Mouse (Mus musculus): ENCODE measurements around the gene Rbks. TPM values are rescaled to one million over a fixed set of nuclear protein-coding genes. Genes with fewer than 3 reads are reported as not detected.
A peak's percentile ranks its signal among the peaks of the same experiment; 100 is the strongest.

Gene Rbks
- total RNA-seq (2015) (52.2 and 60.9 TPM in 2 replicates), total RNA-seq (2017) (31.0 and 37.4 TPM in 2 replicates)

DNA sequence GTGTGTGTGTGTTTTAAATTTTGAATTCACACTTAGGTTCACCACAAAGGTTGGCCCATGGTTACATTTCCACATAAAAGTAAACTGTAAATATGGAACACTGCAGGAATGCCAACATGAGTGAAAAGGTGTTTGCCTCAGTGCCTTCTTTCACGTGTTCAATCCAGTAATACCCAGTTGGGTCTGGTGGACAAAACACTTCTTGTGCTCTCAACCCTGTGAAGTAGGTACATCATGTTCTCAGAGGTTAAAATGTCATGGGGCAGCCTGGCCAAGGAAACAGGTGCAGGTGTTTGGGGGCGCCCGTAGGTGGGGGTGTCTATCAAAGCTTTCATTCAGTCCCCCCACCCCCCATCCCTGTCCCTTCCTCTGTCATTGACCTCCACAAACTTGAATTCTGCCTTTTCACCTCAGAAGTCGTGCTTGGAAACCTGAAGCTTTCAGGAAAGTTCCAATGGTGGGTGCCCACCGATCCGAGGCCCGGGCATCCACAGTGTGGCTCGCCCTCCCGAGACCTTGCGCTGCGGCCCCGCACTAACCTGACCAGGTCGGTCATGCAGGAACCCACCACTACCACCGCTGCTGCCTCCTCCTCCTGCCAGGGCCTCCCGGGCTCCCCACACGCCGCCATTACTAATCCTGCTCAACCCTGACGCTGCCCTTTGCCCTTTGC is at the start of gene Rbks:
TSS of gene Rbks (minus strand) at position 657 of the 673 bp plus-strand sequence.
- peak; percentile 77; the same call in 1 of the 2 replicates for ATAC-seq (ENCODE audit: poor library complexity, severe bottlenecking)

DNA sequence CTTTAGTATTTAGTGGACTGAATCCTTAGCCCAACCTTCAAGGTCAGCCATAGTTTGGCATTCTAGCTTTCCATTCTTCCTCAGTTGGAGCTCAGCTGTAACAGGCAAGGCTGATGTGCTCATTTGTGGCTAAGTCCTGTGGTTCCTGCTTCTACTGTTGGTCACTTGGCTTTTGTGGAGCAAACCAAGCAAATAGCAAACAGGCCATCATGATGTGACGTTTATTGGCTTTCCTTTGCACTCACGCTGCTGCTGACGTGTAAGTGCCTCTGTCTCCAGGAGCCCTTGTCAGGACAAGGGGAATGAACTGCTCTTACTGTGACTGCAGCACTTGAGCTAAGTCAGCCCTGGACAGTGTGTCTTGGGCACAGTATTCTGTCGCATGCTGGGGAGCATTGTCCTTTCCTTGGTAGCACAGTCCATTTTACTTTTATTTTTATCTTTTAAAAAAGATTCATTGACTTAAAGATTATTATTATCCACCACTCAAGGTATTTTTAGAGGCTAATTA is 45.1 kb upstream of the Rbks start:
- ATAC-seq (ENCODE audit: poor library complexity, severe bottlenecking), result no peak

DNA sequence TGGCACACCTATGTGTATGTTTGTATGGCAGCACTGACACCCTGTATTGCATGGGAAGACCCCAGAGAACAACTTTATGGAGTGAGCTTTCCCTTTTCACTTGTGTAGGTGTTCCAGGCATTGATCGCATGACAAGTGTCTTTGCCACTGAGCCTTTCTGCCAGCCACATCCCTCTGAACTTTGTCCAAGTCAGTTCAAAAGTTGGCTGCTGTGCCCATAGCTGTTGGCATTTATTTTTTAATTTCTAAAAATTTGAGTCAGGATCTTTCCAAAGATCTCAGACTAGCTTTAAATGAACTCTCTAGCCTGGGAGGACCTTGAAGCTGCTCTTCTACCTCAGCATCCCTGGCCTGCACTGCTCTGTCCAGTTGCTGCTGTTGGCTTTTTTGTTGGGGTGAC is 44.5 kb upstream of the Rbks start:
- no peak for ATAC-seq (ENCODE audit: poor library complexity, severe bottlenecking)

DNA sequence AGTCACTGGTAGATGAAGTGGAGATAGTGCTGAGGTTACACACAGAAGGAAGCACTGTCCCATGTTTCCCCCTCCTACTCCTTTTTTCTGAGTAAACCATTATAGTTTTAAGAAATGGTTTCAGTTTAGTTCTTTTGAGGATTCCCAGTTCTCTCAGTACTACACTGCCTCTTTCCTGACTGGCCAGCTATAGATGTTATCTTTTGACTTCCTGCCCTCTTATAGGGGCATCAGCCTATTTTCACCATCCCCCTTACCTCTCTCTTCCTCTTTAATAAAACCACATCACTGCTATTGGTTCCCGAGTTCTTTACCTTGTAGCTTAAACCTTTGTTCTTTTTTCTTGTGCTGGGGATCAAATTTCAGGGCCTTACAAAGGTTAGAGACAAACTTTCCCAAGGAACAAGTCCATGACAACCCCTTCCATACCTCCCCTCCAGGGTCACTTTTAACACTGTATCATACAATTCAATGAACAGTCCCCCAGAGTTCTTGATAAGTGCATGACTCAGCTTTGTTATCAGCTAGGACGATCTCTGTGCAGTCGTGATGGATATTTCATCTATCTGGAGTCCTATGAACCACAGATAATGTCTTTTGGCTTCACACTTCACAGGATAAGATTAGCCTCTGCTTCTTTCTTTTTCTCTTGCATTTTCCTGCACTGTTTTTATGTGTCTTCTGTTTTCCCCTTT is 35.4 kb upstream of the Rbks start:
- ATAC-seq (ENCODE audit: poor library complexity, severe bottlenecking), result no peak

DNA sequence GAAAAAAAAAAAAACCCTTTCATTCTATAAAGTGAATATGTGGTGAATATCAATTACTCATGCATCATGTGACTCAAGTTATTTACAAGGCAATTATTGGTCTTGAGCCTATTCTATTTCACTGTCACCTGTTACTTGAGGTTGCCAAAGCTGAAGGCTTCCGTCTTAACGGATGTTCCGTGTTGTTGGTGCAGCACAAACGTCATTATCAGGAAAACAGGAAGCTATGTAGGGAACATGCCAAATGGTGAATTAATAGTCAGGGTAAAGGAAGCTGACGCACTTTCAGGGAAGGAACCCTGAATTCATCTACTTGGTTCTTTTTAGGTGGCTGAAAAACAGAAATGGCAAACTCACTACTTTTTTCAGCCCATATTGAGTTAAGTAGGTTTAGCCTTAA is 30.0 kb upstream of the Rbks start:
- ATAC-seq (ENCODE audit: poor library complexity, severe bottlenecking), result peak; percentile 94

DNA sequence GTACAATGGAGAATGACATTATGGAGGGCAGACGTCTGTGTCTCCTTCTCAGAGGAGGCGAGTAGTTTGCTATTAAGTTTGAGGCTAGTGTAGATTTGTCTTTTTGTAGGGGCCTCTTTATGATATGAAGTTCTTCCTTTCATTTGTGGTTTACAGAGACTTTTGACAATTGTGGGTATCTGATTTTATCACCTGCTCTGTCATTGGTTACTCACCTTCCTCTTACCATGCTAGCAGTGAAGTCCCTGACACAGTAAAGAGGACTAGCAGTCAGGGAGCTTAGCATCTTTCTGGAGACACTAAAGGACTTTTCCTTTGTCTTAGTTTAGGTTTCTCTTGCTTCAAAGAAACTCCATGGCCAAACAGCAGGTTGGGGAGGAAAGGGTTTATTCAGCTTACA is 28.5 kb upstream of the Rbks start:
- ATAC-seq (ENCODE audit: poor library complexity, severe bottlenecking), result peak; percentile 51; the same call in 1 of the 2 replicates

DNA sequence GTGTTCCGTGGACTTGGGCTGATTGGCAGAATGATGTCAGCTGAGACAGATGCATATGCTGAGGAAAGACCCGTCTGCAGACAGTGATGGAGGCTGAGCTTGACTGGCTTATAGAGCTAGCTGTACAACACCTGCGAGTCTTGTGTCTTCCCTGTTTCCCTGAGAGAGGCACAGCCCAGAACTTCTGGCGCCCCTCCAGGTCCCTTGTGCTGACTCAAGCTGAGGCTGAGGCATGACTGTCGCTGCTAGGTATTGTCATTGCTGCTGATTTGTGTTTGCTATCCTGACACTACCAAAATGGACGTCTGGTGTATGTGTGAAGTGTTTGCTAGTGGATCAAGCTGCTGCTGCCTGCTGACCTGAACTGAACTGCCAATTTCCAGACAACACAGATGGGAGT is 27.1 kb upstream of the Rbks start:
- ATAC-seq (ENCODE audit: poor library complexity, severe bottlenecking), result no peak

DNA sequence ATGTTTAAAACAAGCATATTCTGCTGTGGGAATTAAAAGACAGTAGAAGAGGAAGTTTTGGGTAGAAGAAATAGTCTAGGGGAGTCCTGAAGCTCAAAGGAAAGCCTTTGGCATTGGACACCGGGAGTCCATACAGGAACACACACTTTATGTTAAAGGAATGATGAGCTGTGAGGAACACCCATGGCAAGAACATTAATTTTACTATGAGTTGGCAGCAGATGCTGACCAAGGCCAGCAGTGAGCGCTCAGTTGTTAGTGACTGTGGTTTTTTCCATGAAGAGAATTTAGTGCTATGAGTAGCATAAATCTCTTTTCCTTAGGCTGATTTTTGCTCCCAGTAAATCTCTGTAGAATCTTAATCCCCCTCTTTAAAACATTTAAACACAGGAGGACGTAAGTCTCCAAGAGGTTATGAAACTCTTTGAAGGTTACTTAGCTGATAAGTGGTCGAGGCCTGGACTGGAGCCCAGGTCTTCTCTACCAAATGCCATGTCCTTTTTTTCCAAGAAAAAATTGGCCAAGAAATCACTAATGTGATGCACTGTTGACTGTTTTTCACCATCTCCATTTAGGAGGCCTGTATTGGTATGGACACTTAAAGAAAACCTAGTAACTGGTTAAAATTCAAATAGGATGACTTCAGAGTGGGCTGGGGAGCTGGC is 18.2 kb upstream of the Rbks start:
- no peak for ATAC-seq (ENCODE audit: poor library complexity, severe bottlenecking)

DNA sequence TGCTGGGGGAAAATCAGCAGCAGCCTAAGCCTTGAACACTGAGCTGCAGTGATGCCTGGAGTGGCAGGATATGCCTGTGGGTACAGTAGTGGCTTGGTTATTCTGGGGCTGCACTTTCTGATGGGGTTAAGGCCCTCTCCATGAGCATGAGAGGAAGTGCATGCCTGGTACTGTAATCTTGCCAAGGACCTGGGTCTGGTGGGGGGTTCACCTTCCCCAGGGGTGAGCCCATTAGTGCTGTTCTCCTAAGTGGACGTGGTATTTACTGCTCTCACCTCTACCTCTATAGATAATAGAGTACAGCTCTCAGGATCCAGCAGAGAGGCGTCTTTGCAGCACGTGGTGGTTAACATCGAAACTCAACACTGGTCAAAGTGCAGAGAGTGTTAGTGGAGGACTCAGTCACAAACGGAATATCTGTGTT is 16.4 kb upstream of the Rbks start:
- ATAC-seq (ENCODE audit: poor library complexity, severe bottlenecking), result peak; percentile 57

DNA sequence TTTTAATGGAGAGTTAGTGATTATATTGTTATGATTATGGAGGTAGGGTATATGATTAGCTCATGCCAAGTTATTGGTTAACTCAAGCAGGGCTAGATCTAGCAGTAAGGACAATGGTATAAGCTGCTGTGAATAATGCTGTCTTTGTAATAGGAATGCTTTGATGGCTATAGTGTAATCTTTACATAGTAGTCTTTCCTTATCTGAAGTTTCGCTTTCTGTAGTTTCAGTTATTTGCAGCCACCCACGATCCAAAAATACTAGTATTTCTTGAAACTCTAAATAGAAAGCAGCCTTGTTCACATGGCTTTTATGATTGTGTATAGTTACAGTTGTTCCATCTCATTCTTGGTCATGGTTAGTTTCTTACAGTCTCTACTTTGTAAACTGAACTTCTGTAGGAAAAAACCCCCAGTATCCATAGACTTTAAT is 15.9 kb upstream of the Rbks start:
- no peak for ATAC-seq (ENCODE audit: poor library complexity, severe bottlenecking)

DNA sequence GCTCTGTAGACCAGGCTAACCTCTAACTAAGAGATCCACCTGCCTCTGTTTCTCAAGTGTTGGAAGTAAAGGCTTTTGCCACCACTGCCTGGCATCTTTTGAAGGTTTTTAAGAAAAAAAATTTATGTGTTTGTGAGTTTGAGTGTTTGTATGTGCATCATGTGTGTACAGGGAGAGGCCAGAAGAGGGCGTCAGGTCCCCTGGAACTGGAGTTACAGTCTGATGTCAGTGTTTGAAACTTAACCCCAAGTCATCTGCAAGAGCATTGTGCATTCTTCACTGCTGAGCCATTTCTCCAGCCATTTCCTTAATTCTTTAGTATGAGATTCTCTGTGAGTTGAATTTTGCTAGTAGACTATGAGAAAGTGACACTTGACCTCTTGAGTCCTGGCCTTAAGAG is 12.0 kb upstream of the Rbks start:
- ATAC-seq (ENCODE audit: poor library complexity, severe bottlenecking), result peak; percentile 40; the same call in 1 of the 2 replicates

DNA sequence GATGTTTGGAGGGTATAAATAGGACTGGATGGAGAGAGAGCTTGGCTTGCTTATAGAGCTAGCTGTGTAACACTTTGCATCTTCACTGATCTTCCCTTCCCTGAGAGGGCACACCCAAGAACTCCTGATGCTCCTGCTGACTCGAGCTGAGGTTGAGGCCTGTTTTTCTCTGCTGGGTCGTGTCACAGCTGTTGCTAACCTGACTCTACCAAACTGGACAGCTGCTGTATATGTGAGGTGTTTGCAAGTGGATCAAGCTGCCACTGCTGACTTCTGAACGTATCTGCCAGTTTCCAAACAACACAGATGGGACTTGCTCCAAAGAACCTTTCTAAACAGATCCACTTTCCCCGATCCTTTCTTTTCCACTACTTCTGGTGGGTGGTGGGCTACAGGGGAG is 9.4 kb upstream of the Rbks start:
- no peak for ATAC-seq (ENCODE audit: poor library complexity, severe bottlenecking)

DNA sequence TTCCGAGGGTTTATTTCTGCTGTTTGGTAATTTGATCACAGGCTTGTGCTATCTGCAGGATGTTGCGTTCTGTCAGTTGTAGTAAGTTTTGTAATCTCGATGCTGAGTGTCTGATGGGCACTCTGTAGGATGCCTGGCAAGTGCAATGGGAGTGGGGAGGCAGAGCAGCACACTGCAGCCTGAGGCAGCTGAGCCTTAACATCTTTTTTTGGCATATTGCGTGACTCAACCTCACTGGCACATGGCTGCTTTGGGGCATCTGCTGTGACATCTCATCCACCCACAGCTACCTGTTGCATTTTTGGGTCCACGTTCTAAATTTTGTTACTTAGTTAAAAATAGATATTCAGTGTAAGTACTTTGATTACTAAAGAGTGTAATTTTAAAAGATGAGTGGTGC is 7.5 kb upstream of the Rbks start:
- ATAC-seq (ENCODE audit: poor library complexity, severe bottlenecking), result no peak

DNA sequence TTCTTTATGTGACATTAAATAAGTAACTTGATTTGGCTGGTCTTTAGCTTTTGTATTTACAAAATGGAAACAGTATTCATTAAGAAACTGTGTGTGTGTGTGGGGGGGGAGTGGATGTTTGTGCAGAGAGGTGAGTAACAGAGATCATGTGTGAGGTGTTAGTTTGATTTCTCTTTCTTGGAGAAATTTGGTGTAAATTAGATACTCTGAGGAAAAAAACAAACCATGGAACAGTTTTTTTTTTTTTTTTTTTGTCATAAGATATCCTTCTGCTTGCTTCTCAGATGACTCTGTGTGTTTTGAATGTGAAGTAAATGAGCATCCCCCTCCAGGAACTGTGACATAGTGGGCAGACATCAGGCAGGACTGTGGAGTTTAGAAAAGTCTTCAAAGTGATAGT is 2.0 kb upstream of the Rbks start:
- ATAC-seq (ENCODE audit: poor library complexity, severe bottlenecking), result no peak

DNA sequence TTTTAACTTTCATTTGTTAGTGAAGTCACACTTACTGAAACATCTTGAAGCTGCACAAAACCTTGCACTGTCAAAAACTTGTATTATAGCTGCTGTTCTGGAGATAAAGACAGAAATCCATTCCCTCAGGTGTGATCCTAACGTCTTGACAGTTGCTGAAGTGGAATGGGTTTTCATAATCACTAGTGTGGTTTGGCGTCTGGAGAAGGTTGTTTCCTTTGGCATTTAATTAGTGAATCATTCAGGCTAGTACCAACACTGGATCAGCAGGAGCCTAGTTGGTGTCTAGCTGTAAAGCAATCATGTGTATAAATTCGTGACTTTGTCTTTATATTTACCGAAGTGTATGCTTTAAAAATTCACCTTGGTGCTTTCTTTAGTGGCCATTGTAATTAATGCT is 1.5 kb upstream of the Rbks start:
- no peak for ATAC-seq (ENCODE audit: poor library complexity, severe bottlenecking)

DNA sequence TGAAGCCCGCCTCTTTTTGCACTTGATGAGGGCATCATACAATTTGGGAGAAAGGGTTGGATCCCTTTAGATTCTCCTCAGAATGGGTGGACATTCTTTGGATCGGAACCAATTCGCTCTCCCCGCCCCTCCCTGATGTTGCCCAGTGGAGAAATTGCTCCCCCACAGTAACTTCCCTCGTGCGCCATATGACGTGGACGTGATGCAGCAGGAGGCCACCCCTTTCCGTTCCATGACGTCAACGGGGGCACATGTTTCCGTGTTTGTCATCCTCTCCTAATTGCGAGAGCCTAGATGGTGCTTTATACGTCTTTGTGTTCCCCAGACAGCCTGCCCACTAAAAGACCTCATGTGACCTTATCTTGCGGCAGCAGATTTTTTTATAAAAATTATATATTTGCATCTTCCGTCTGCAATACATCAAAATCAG is 885 bp upstream of the Rbks start:
- peak; percentile 88 for ATAC-seq (ENCODE audit: poor library complexity, severe bottlenecking)

DNA sequence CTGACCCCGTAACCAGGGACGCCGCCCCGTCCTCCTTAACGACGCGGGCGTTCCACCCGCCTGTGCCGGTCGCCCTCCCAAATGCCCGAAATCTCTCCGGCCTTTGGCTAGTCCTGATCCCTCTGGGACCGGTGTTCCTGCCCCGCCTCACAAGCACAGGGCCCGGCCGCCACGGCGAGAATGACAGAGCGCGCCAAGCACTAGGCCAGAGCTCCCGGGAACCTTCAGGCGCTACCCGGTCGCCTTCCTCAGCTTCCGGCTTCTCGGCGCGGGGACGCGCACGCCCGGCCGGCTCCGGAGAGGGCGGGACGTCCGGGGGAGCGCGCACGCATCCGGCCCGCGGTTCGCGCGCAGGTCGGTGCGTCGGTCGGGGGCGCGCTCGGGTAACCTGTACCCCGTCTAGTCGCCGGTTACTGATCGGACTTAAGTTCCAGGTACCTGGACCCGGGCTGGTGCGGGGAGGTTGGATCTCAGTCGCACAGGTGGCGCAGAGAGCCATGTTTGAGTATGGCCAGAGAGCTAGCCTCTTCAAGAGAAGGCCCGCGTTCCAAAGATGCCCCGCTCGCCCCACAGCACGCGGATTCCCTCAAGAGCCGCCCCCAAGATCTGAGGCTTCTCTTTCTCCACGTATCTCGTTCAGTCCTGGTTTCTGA is 343 bp upstream of the Rbks start, which contains the start of gene Babam2:
TSS of gene Babam2 (plus strand) at position 41 of the 653 bp plus-strand sequence.
- ATAC-seq (ENCODE audit: poor library complexity, severe bottlenecking), result peak; percentile 74

DNA sequence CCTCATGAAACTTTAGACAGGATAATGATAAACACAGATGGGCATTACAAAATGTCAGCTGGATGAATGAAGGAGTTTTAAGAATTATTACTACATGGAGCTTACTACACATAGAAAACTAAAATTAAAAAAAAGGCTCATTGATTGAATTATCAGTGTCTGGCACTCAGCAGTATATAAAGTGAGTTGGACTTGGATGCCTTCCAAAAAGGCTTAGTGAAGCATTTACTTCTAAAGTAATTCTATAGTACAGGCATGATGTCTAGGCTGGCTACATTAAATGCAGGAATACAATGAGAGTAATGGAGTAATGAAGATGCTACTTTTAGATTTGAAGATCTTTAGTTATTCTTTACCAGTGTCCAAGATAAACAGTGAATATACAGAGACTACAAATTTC is 4.2 kb downstream of the Rbks start:
- ATAC-seq (ENCODE audit: poor library complexity, severe bottlenecking), result no peak

DNA sequence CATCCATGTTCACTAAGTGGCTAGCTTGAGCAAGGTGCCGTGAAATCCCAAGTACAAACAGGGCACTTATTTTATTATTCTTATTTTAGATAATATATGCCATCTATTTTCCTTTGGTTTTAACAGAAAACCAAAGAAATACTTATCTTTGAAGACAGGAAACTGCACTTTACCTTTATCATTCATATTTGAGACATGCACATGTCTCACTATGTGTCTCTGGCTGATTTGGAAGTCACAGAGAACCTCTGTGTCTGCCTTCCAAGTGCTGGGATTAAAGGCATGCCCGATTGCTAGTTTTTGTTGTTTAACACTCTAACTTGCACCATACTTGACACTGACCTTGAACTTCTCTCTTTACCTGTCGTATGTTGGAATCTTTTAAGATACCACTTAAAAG is 9.5 kb downstream of the Rbks start:
- ATAC-seq (ENCODE audit: poor library complexity, severe bottlenecking), result no peak

DNA sequence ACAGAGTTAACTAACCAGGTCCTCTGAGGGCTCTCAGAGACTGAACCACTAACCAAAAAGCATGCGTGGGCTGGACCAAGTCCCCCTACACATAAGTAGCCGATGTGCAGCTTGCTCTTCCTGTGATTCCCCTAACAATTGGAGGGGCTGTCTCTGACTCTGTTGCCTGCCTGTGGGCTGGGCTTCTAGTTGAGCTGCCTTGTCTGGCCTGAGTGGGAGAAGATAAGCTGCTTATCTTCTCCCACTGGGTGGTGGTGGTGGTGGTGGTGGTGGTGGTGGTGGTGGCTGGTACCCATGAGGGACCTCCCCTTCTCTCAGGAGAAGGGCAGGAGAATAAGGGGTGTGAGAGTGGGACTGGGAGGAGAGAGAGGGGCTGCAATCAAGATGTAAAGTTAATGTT is 11.4 kb downstream of the Rbks start:
- no peak for ATAC-seq (ENCODE audit: poor library complexity, severe bottlenecking)

DNA sequence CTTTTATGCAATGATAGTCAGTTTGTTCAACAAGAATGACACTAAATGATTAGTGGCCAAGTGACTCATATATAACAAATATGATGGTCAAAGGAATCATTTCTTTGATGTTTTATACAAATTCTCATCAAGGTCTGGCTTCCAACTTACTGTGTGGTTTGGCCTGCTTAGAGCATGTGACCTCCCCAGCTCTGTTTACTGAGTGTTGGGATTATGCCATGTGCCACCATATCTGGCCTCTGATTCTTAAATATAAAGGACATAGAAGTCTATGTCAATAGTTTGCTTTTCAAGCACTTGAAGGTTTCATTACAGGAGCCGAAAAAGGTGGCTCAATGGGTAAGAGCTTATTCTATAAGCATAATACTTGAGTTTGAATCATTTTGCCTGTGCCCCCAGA is 15.1 kb downstream of the Rbks start:
- ATAC-seq (ENCODE audit: poor library complexity, severe bottlenecking), result no peak

Measured in megakaryocyte, adult 5-6 weeks (primary cell).